Comparison of ENCODE assay signal across 24 mouse cellular contexts in the genomic region with DNA sequence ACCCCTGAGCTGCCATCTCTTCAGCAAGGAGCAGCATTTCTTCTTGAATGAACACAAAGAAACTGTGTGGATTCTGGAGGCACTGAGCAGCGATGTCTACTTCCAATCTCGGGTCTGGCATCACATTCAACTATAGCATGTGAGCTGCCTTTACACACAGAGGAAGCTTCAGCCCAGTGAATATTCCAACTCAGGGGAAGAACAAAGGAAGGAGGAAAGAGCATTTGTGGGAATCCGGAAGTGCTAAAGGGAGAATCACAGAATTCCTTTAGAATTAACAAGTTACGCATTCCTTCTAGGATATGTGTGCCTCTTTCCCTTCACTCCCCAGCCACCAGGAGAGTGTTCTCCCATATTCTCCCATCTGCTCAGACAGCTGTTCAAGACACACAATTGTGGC.
DNase-seq lines count a peak whose midpoint lies in the region; ATAC-seq and TF ChIP-seq lines count a peak whose summit lies in the region.
"Had no signal": no experiment of that assay in that cellular context is flagged by ENCODE, and none has a peak within 500 bp of the region (broad histone marks: within the 10 kb centered on the region; RNA-seq: fewer than 3 reads in every experiment).

No protein-coding gene starts in this region.

- WGBS in hindbrain, embryonic 12.5 days = 82% methylated on average over 4 of the region's 4 CpGs

- no peak overlapping the region for H3ac ChIP-seq in myocyte (ENCODE audit: control insufficient read depth, insufficient read length)

- H3K27ac ChIP-seq in hindbrain, embryonic 12.5 days = no peak overlapping the region
- H3K27ac ChIP-seq: embryonic facial prominence, embryonic 12.5 days; embryonic facial prominence, embryonic 15.5 days; hindbrain, embryonic 15.5 days had no signal

- peak overlapping the region; percentile 38 for H3K4me2 ChIP-seq in myocyte (ENCODE audit: low read depth)
- no peak overlapping the region for H3K4me2 ChIP-seq in hindbrain, embryonic 12.5 days (replicated peaks)
- H3K4me2 ChIP-seq: embryonic facial prominence, embryonic 12.5 days; embryonic facial prominence, embryonic 15.5 days; heart, embryonic 11.5 days; hindbrain, embryonic 15.5 days had no signal

- H3K9ac ChIP-seq in hindbrain, embryonic 12.5 days = no peak overlapping the region
- H3K9ac ChIP-seq: embryonic facial prominence, embryonic 12.5 days; embryonic facial prominence, embryonic 15.5 days; forebrain, postnatal 0 days; hindbrain, embryonic 15.5 days had no signal

- DNase-seq in layer of hippocampus, adult 18-20 months (ENCODE audit: low spot score in 2 of 2) = peak; percentile 18 to 57
- DNase-seq in layer of hippocampus, adult 9-11 months = no peak
- DNase-seq in right cerebral cortex, adult 18-20 months = peak; percentile 12
- no peak for DNase-seq in right cerebral cortex, postnatal 36 days (ENCODE audit: low spot score in 2 of 2)
- peak; percentile 18 for DNase-seq in ZHBTc4 (ENCODE audit: low read depth, low spot score)
- no peak for DNase-seq in heart, postnatal 14 days
- DNase-seq: adrenal gland, adult 2 months; adrenal gland, postnatal 14 days; cerebellum, adult 11 months; cerebellum, adult 2 months; cerebellum, adult 9-11 months; cerebellum, postnatal 25 days; forebrain, postnatal 0 days; gastrocnemius, postnatal 10 days; heart, adult 11 months; heart, postnatal 36 days had no signal

- no peak for ATAC-seq in hindbrain, embryonic 12.5 days (ENCODE audit: low FRiP score)
- ATAC-seq: CD4-positive, CD25-positive, alpha-beta regulatory T cell, adult 4 months; forebrain, embryonic 14.5 days; forebrain, postnatal 0 days had no signal

- TF ChIP-seq POLR2A in myocyte (IDR thresholded peaks at IDR 0.05; ENCODE audit: insufficient read length, low read depth) = no peak

- H3K27me3 ChIP-seq in myocyte (ENCODE audit: control insufficient read depth, insufficient read depth, insufficient read length) = no peaks in the 10 kb centered on the region
- no peaks in the 10 kb centered on the region for H3K27me3 ChIP-seq in hindbrain, embryonic 12.5 days
- H3K27me3 ChIP-seq: embryonic facial prominence, embryonic 12.5 days; embryonic facial prominence, embryonic 15.5 days; hindbrain, embryonic 15.5 days had no signal

- H3K4me1 ChIP-seq in hindbrain, embryonic 12.5 days = no peaks in the 10 kb centered on the region
- H3K4me1 ChIP-seq: embryonic facial prominence, embryonic 12.5 days; embryonic facial prominence, embryonic 15.5 days had no signal

- H3K9me3 ChIP-seq in hindbrain, embryonic 12.5 days (replicated peaks) = no peaks in the 10 kb centered on the region
- H3K9me3 ChIP-seq: embryonic facial prominence, embryonic 12.5 days; embryonic facial prominence, embryonic 15.5 days; hindbrain, embryonic 15.5 days had no signal

- no peak overlapping the region for H3K4me3 ChIP-seq in myocyte
- H3K4me3 ChIP-seq in hindbrain, embryonic 12.5 days = no peak overlapping the region
- H3K4me3 ChIP-seq: embryonic facial prominence, embryonic 12.5 days; embryonic facial prominence, embryonic 15.5 days; hindbrain, embryonic 15.5 days had no signal

- H3K79me2 ChIP-seq in myocyte (ENCODE audit: control insufficient read depth, insufficient read depth) = no peaks in the 10 kb centered on the region

- intact Hi-C loops in heart, postnatal 14 days (cut with DNase I) = no loop called here

- H3K36me3 ChIP-seq in myocyte (ENCODE audit: control insufficient read depth, insufficient read depth) = no peaks in the 10 kb centered on the region
- no peaks in the 10 kb centered on the region for H3K36me3 ChIP-seq in hindbrain, embryonic 12.5 days
- H3K36me3 ChIP-seq: embryonic facial prominence, embryonic 12.5 days; embryonic facial prominence, embryonic 15.5 days; hindbrain, embryonic 15.5 days had no signal

TF ChIP-seq in myocyte, 11 proteins besides CTCF, POLR2A, EP300 and RAD21:
- TF ChIP-seq POLR2AphosphoS2 (IDR thresholded peaks at IDR 0.05; ENCODE audit: insufficient read length, low read depth) (no peak), MYOD1 (IDR thresholded peaks at IDR 0.05; ENCODE audit: control insufficient read depth in 1 of 3, insufficient read length in 2 of 3, low read depth in 2 of 3) (no peak), E2F4 (IDR thresholded peaks at IDR 0.05; ENCODE audit: insufficient read depth) (no peak), CEBPB (IDR thresholded peaks at IDR 0.05; ENCODE audit: insufficient read depth, poor library complexity, severe bottlenecking) (no peak), USF1 (IDR thresholded peaks at IDR 0.05; ENCODE audit: low read depth) (no peak), SRF (IDR thresholded peaks at IDR 0.05; ENCODE audit: control insufficient read depth, insufficient read length, low read depth) (no peak), REST (IDR thresholded peaks at IDR 0.05; ENCODE audit: insufficient read depth, insufficient read length) (no peak), MYOG (IDR thresholded peaks at IDR 0.05; ENCODE audit: control insufficient read depth in 1 of 3, insufficient read depth in 1 of 3, insufficient read length in 2 of 3, low read depth in 2 of 3) (no peak), TCF12 (IDR thresholded peaks at IDR 0.05; ENCODE audit: insufficient read depth, poor library complexity, severe bottlenecking) (no peak), MAX (IDR thresholded peaks at IDR 0.05; ENCODE audit: low read depth) (no peak), TCF3 (IDR thresholded peaks at IDR 0.05; ENCODE audit: insufficient read length, low read depth) (no peak)

Comparison
In these comparisons a context has a peak if more than half of its experiments do, and no peak if none do; other contexts are left out.
1. DNase-seq: peak in layer of hippocampus, adult 18-20 months (2 of 2), right cerebral cortex, adult 18-20 months (single experiment) and ZHBTc4 (single experiment); none in layer of hippocampus, adult 9-11 months (single experiment), right cerebral cortex, postnatal 36 days (0 of 2) and heart, postnatal 14 days (0 of 2).